ENCODE assay signal across 4 mouse cellular contexts in the genomic region with DNA sequence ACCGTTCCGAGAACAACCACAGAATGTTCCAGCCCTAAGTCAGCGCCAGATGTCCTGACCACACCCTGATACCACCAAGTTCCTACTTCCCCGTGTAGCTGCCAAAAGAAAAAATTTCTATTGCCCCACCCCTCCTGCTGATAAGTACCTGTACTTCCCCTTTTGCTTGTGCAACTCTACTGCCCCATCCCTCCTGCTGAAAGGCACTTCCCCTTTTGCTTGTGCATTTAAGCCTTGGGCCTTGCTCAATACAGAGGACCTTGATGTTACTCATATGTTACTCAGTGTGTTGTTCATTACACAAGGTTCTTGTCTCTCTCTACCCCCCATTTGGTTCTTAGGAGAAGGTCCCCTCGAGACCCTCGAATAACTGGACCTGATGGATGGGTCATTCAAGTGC.
DNase-seq lines count a peak whose midpoint lies in the region; ATAC-seq and TF ChIP-seq lines count a peak whose summit lies in the region.
"Not testable (repeated sequence)": the region's sequence is repeated elsewhere in the genome, so short reads cannot be mapped to it uniquely, and the experiment has no call there.

No protein-coding gene starts in this region.

- not testable (repeated sequence) for H3K4me3 ChIP-seq in MEL (ENCODE audit: control insufficient read depth in 1 of 2, insufficient read depth in 1 of 2, low read depth in 2 of 2, low read length in 2 of 2); liver, embryonic 13.5 days (replicated peaks)

- ATAC-seq in liver, embryonic 13.5 days (ENCODE audit: low read depth), result not testable (repeated sequence)

- peak; percentile 51 for DNase-seq in A20 (ENCODE audit: low read depth, low spot score)
- peak; percentile 81 for DNase-seq in MEL (ENCODE audit: low read depth, low spot score)
- DNase-seq in R1 (ENCODE audit: low read depth, low spot score), result peak; percentile 11
- peak; percentile 0 for DNase-seq in liver, embryonic 13.5 days

- not testable (repeated sequence) for H3K9ac ChIP-seq in MEL (ENCODE audit: control insufficient read depth, low read depth, low read length, poor library complexity, severe bottlenecking); liver, embryonic 13.5 days

- not testable (repeated sequence) for H3K9me3 ChIP-seq in MEL (replicated peaks; ENCODE audit: insufficient read depth, low read length); liver, embryonic 13.5 days (replicated peaks)

- WGBS in liver, embryonic 13.5 days (ENCODE audit: insufficient replicate concordance), result 31% methylated on average over 6 of the region's 6 CpGs

- not testable (repeated sequence) for TF ChIP-seq RAD21 in MEL (IDR thresholded peaks at IDR 0.05; ENCODE audit: low read depth, low read length)

- TF ChIP-seq CTCF in MEL (IDR thresholded peaks at IDR 0.05 in 2 of 3, conservative IDR thresholded peaks at IDR 0.05 in 1 of 3; ENCODE audit: control insufficient read depth in 1 of 3, insufficient read depth in 1 of 3, low read depth in 2 of 3, low read length in 3 of 3, poor library complexity in 1 of 3, severe bottlenecking in 1 of 3), result not testable (repeated sequence)

- not testable (repeated sequence) for H3K4me2 ChIP-seq in liver, embryonic 13.5 days

- H3K27me3 ChIP-seq in MEL (ENCODE audit: control insufficient read depth in 1 of 2, insufficient read depth in 2 of 2, low read length in 2 of 2); liver, embryonic 13.5 days: not testable (repeated sequence)

- not testable (repeated sequence) for TF ChIP-seq POLR2A in MEL (IDR thresholded peaks at IDR 0.05; ENCODE audit: control insufficient read depth in 1 of 2, insufficient read depth in 1 of 2, low read depth in 1 of 2, low read length in 2 of 2, poor library complexity in 1 of 2)

- peak; percentile 65 to 69 for TF ChIP-seq EP300 in MEL (IDR thresholded peaks at IDR 0.05; ENCODE audit: low read depth in 1 of 2, low read length in 2 of 2)

- H3K27ac ChIP-seq in MEL (ENCODE audit: control insufficient read depth, low read depth, low read length), result peak overlapping the region; percentile 31; the same call in 1 of the 2 replicates
- H3K27ac ChIP-seq in liver, embryonic 13.5 days, result not testable (repeated sequence)

- not testable (repeated sequence) for H3K36me3 ChIP-seq in MEL (ENCODE audit: control insufficient read depth in 1 of 2, insufficient read depth in 2 of 2, low read length in 2 of 2); liver, embryonic 13.5 days

- peaks cover 0 to 14% of the 10 kb centered on the region in 2 experiments; a peak in 1 of 4 replicates for H3K4me1 ChIP-seq in MEL (ENCODE audit: control insufficient read depth in 1 of 2, insufficient read depth in 2 of 2, low read length in 2 of 2)
- not testable (repeated sequence) for H3K4me1 ChIP-seq in liver, embryonic 13.5 days (replicated peaks)

- not testable (repeated sequence) for H3K79me2 ChIP-seq in MEL (ENCODE audit: control insufficient read depth, insufficient read depth, low read length, poor library complexity)

TF ChIP-seq in MEL, 35 proteins besides CTCF, POLR2A, EP300 and RAD21:
- TF ChIP-seq ETS1 (IDR thresholded peaks at IDR 0.05; ENCODE audit: low read depth, low read length) (peak; percentile 35; the same call in 1 of the 2 replicates), TCF12 (IDR thresholded peaks at IDR 0.05; ENCODE audit: low read depth, low read length) (peak; percentile 59), TAL1 (IDR thresholded peaks at IDR 0.05; ENCODE audit: low read length) (peak; percentile 45; the same call in 1 of the 2 replicates)

Comparison
In these comparisons a context has a peak if more than half of its experiments do, and no peak if none do; other contexts are left out.
1. DNase-seq: peak in every context shown above with its lines; median percentile 81 in MEL; 51 in A20; 11 in R1; 0 in liver, embryonic 13.5 days.